Mouse (Mus musculus) retina, postnatal 7 days (tissue): ENCODE results near the gene Olfr1270.
"Not testable (repeated sequence)": the region's sequence is repeated elsewhere in the genome, so short reads cannot be mapped to it uniquely, and the experiment has no call there.

ENCODE experiments used
- DNase-seq: peaks from one replicate; pipeline ENCODE4 v3.0.0-alpha.2; 2012; ENCODE audit warnings: low read depth, low spot score

Gene Olfr1270

GRCm38 (mm10) chr2:90152991-90153390 is at the start of gene Olfr1270:
Gene Olfr1270, minus strand, starts transcription at chr2:90153091.
- no peak for DNase-seq

GRCm38 (mm10) chr2:90199606-90200005 is 46.7 kb upstream of the Olfr1270 start:
- DNase-seq, result not testable (repeated sequence)

DNA sequence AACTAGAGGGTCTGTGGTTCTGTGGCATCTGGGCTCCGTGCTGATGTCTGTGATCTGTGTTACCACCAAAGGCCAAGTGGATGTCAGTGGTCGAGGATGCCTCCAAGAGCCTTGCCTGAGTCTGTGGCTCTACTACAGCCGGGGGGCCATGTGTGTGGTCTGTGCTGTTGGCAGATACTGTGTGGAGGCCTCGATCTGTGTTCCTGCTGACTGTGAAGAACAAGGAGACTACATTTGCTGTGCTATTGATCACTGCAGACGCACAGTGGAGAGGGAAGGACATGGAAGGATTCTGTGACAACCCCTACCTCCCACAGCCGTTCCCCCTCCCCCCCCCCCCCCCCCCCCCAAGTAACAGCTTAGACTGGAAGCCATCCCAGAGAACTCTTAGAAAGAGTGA is 42.4 kb upstream of the Olfr1270 start:
- not testable (repeated sequence) for DNase-seq

DNA sequence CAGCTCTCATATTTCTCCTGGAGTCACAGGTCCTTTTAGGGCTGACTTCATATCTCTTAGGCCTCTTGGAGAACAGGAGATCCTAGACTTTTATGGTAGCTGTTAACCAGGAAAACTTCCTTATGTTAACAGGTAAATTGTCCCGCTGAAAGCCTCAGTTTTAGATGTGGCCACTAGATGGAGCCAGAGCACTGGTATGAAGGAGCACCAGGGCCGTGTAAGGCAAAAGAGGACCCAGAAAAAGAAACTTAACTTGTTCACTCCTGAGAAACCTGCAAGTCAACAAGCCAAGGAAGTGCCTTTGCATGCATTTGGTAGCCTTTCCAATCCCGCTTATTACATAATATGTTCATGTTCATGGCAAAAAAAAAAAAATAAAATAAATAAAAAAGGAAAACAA is 41.9 kb upstream of the Olfr1270 start:
- DNase-seq, result not testable (repeated sequence)

DNA sequence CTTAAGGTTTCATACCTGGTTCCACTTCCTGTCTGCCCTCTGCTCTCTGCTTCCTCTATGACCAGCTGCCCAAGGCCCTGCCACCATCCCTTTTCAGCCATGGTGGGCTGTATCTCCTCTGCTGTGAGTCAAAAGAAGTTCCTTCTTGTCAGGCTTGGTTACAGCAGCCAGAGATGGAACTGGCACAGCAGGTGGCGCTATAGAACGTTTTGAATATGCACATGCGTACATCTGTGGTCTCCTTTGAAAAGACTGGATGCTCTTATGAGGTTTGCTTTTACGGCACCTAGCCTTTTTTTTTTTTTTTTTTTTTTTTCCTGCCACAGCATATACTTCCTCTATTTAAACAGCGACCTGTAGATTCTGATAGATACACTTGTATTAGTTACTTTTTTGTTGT is 34.2 kb upstream of the Olfr1270 start:
- DNase-seq, result not testable (repeated sequence)

DNA sequence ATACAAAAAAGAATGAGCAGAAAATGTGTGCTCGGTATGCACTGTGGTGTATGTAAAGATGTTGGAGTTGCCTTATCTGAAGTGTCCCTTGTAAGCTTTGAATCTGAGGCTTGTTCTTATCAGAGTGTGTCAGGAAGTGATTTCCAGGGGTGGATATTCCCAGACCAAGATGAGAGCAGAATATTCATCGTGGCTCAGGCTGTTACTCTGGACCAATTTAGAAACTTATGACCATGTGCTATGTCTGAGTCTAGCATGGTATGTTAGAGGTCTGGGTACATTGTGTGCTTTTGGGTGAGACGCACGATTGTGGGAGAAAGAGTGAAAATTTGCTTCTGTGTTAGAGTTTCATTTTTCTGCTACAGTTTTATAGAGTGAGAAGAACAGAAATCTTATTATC is 33.2 kb upstream of the Olfr1270 start:
- not testable (repeated sequence) for DNase-seq

DNA sequence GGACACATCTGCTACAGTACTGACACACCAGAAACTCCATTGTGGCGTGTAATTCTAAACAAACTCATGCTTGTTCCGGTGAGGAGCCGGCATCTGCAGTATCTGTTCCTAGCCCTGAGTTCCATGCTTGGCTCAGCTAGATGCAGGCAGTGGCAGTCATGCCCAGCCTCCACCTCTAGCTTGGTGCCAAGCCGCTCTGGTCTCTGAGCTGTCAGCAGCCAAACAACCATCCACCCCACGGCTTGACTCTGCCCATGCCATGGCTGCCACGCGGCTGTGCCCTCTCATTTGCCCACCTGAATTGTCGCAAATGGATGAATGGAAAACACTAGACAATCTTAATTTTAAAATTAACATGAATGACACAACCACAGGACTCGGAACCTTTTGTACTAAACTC is 1.0 kb upstream of the Olfr1270 start:
- DNase-seq, result no peak

GRCm38 (mm10) chr2:90142196-90142595 is 10.7 kb downstream of the Olfr1270 start, which contains the start of gene Olfr32:
Gene Olfr32, minus strand, starts transcription at chr2:90142296.
- no peak for DNase-seq

GRCm38 (mm10) chr2:90121312-90121711 is 31.6 kb downstream of the Olfr1270 start, which contains the start of gene Olfr1269:
Gene Olfr1269, minus strand, starts transcription at chr2:90121412.
- DNase-seq, result no peak
